Mouse (Mus musculus): ENCODE measurements around the gene Cacng7.

DNA sequence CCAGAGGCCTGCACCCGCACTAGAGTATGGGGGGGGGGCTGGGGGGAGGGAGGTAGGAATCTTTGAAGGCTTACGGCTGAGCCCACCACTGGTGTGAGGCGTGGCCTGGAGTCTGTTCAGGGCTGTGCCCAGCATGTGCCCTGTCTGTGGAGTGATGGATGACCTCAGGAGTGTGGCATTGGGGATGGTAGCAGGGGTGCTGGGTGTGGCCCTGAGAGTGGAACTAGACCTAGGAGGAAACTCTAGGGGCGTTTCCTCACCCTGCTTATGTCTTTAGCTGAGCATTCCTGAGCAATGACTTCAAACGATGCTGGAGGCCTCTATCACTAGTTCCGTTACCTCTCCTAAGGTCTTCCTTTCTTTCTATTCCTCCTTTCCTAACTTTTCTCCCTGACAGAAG is 41.6 kb upstream of the Cacng7 start:
- no peak for TF ChIP-seq CTCF (IDR thresholded peaks at IDR 0.05 in 2 of 3, conservative IDR thresholded peaks at IDR 0.05 in 1 of 3; ENCODE audit: control insufficient read depth in 1 of 3, insufficient read depth in 1 of 3, low read depth in 2 of 3, low read length in 3 of 3, poor library complexity in 1 of 3, severe bottlenecking in 1 of 3)
- no peak for TF ChIP-seq POLR2AphosphoS2 (IDR thresholded peaks at IDR 0.05; ENCODE audit: low read length)
- no peak for TF ChIP-seq GABPA (IDR thresholded peaks at IDR 0.05; ENCODE audit: low read depth, low read length)
- TF ChIP-seq RAD21 (IDR thresholded peaks at IDR 0.05; ENCODE audit: low read depth, low read length): no peak

All from MEL (cell line).